Mouse (Mus musculus) olfactory bulb, adult 2 months (tissue): ENCODE results near the gene Kpnb1.

Experiments used
- CTCF ChIP-seq: fragments of 200-500 bp; IDR thresholded peaks from 2 replicates; pipeline ENCODE4 v1.5.1; 2012; ENCODE audit warnings: low read depth, mild to moderate bottlenecking, low read length, moderate library complexity; ENCODE audit not compliant: insufficient read depth
- POLR2A ChIP-seq: fragments of 200-500 bp; IDR thresholded peaks from 2 replicates; pipeline ENCODE4 v1.6.1; 2012; ENCODE audit warnings: mild to moderate bottlenecking, low read depth, low read length, moderate library complexity; ENCODE audit not compliant: insufficient read depth

GRCm38 (mm10) chr11:97115797-97116196 lies 71.9 kb downstream of the Kpnb1 start:
- TF ChIP-seq CTCF (no peak), POLR2A (no peak)
